ENCODE assay signal across 8 mouse cellular contexts in genomic region chr10:39501977-39502706, GRCm38 (mm10).
DNase-seq lines count a peak whose midpoint lies in the region; ATAC-seq and TF ChIP-seq lines count a peak whose summit lies in the region.

No protein-coding gene starts in this region.

- no peaks in the 10 kb centered on the region for H3K9me3 ChIP-seq in kidney, embryonic 15.5 days (replicated peaks)

- TF ChIP-seq POLR2A in cerebellum, adult 2 months (IDR thresholded peaks at IDR 0.05; ENCODE audit: borderline replicate concordance, insufficient read depth, low read length): no peak
- TF ChIP-seq POLR2A in thymus, adult 2 months (IDR thresholded peaks at IDR 0.05; ENCODE audit: control insufficient read depth, extremely low read depth, insufficient read depth, low read length, poor library complexity): no peak

- H3K27me3 ChIP-seq in cerebellum, adult 2 months (ENCODE audit: control insufficient read depth, insufficient read depth, low read length): no peaks in the 10 kb centered on the region
- H3K27me3 ChIP-seq in kidney, embryonic 15.5 days: no peaks in the 10 kb centered on the region
- no peaks in the 10 kb centered on the region for H3K27me3 ChIP-seq in thymus, adult 2 months (ENCODE audit: control insufficient read depth, insufficient read depth, low read length)

- ATAC-seq in kidney, embryonic 15.5 days (replicated peaks; ENCODE audit: low FRiP score): peak; percentile 6

- no peak overlapping the region for H3K4me2 ChIP-seq in kidney, embryonic 15.5 days

- no peak for TF ChIP-seq CTCF in cerebellum, adult 2 months (IDR thresholded peaks at IDR 0.05; ENCODE audit: borderline replicate concordance, insufficient read depth, low read depth, low read length)
- TF ChIP-seq CTCF in thymus, adult 2 months (IDR thresholded peaks at IDR 0.05; ENCODE audit: borderline replicate concordance, control insufficient read depth, extremely low read depth, insufficient read depth, low read length, poor library complexity): no peak

- no peak overlapping the region for H3K4me3 ChIP-seq in cerebellum, adult 2 months (replicated peaks; ENCODE audit: insufficient read depth, low read depth, low read length)
- no peak overlapping the region for H3K4me3 ChIP-seq in kidney, embryonic 15.5 days (replicated peaks)
- H3K4me3 ChIP-seq in thymus, adult 2 months (ENCODE audit: control insufficient read depth, insufficient read depth, low read length): no peak overlapping the region

- H3K27ac ChIP-seq in cerebellum, adult 2 months (ENCODE audit: insufficient read depth, low read length): no peak overlapping the region
- H3K27ac ChIP-seq in kidney, embryonic 15.5 days: no peak overlapping the region
- H3K27ac ChIP-seq in thymus, adult 2 months (ENCODE audit: control insufficient read depth, insufficient read depth, low read length): peak overlapping the region; percentile 39; the same call in 1 of the 2 replicates

- no peaks in the 10 kb centered on the region for H3K36me3 ChIP-seq in kidney, embryonic 15.5 days
- no peaks in the 10 kb centered on the region for H3K36me3 ChIP-seq in thymus, adult 2 months (ENCODE audit: control insufficient read depth, insufficient read depth, low read length)

- peaks cover 62% of the 10 kb centered on the region for H3K4me1 ChIP-seq in cerebellum, adult 2 months (ENCODE audit: control insufficient read depth, insufficient read depth, low read length)
- H3K4me1 ChIP-seq in kidney, embryonic 15.5 days: peaks cover 52% of the 10 kb centered on the region
- H3K4me1 ChIP-seq in thymus, adult 2 months (replicated peaks; ENCODE audit: control insufficient read depth, insufficient read depth, low read length): peaks cover 30% of the 10 kb centered on the region

- WGBS in cerebellum, adult 2 months: 18% methylated on average over 13 of the region's 13 CpGs
- WGBS in kidney, embryonic 15.5 days: 61% methylated on average over 13 of the region's 13 CpGs
- WGBS in thymus, adult 2 months: 64% methylated on average over 13 of the region's 13 CpGs

- no peak overlapping the region for H3K9ac ChIP-seq in kidney, embryonic 15.5 days

- peak; percentile 35 for DNase-seq in right cerebral cortex, adult 18-20 months
- DNase-seq in right cerebral cortex, adult 2 months (ENCODE audit: low spot score in 2 of 2): no peak
- peak; percentile 80 to 82 for DNase-seq in cerebellum, adult 2 months
- DNase-seq in heart, adult 8-10 months (ENCODE audit: low spot score): peak; percentile 78
- peak; percentile 76 to 86 for DNase-seq in lung, postnatal 4 days
- peak; percentile 55 for DNase-seq in thymus, adult 2 months
- DNase-seq in frontal cortex, adult 2 months (ENCODE audit: extremely low spot score in 1 of 2, low spot score in 1 of 2): no peak

Comparison
In these comparisons a context has a peak if more than half of its experiments do, and no peak if none do; other contexts are left out.
1. DNase-seq: peak in right cerebral cortex, adult 18-20 months (single experiment), cerebellum, adult 2 months (2 of 2), heart, adult 8-10 months (single experiment), lung, postnatal 4 days (2 of 2) and thymus, adult 2 months (single experiment); none in right cerebral cortex, adult 2 months (0 of 2) and frontal cortex, adult 2 months (0 of 2).